ENCODE assay signal across 21 mouse cellular contexts in genomic region chr8:46562333-46562732, GRCm38 (mm10).
"Had no signal": no experiment of that assay in that cellular context is flagged by ENCODE, and none has a peak within 500 bp of the region (broad histone marks: within the 10 kb centered on the region; RNA-seq: fewer than 3 reads in every experiment).

No protein-coding gene starts in this region.

- H3K4me2 ChIP-seq: limb, embryonic 12.5 days; limb, embryonic 15.5 days; liver, embryonic 11.5 days; lung, embryonic 15.5 days; midbrain, embryonic 13.5 days; neural tube, embryonic 13.5 days had no signal

- H3K4me1 ChIP-seq: limb, embryonic 12.5 days; limb, embryonic 15.5 days; midbrain, embryonic 10.5 days; midbrain, embryonic 13.5 days; neural tube, embryonic 13.5 days had no signal

- H3K9me3 ChIP-seq: limb, embryonic 12.5 days; limb, embryonic 15.5 days; lung, embryonic 15.5 days; megakaryocyte, embryonic 14.5 days; midbrain, embryonic 10.5 days; midbrain, embryonic 13.5 days; neural tube, embryonic 13.5 days had no signal

- H3K27ac ChIP-seq: limb, embryonic 12.5 days; limb, embryonic 15.5 days; liver, embryonic 14.5 days; lung, embryonic 15.5 days; midbrain, embryonic 10.5 days; midbrain, embryonic 13.5 days; neural tube, embryonic 13.5 days had no signal

- H3K4me3 ChIP-seq: limb, embryonic 12.5 days; limb, embryonic 15.5 days; lung, embryonic 15.5 days; megakaryocyte, embryonic 14.5 days; midbrain, embryonic 10.5 days; midbrain, embryonic 13.5 days; myocyte; neural tube, embryonic 13.5 days had no signal

- H3K27me3 ChIP-seq: limb, embryonic 12.5 days; limb, embryonic 15.5 days; lung, embryonic 15.5 days; megakaryocyte, embryonic 14.5 days; midbrain, embryonic 13.5 days; neural tube, embryonic 13.5 days had no signal

- DNase-seq: kidney, adult 2 months; kidney, postnatal 10 days; kidney, postnatal 36 days; left cerebral cortex, postnatal 4 days; liver, postnatal 0 days; lung, postnatal 14 days; retina, postnatal 1 day; right cerebral cortex, postnatal 25 days; thymus, adult 18-20 months; thymus, postnatal 36 days had no signal

- ATAC-seq: liver, postnatal 0 days; midbrain, embryonic 13.5 days; midbrain, embryonic 16.5 days had no signal

- H3K9ac ChIP-seq: limb, embryonic 12.5 days; limb, embryonic 15.5 days; liver, embryonic 14.5 days; liver, postnatal 0 days; lung, embryonic 15.5 days; midbrain, embryonic 13.5 days; neural tube, embryonic 13.5 days had no signal
